In genomic region chr5:26189377-26189776, GRCm38 (mm10) we compare ENCODE assay signal across 9 mouse cellular contexts.
DNase-seq lines count a peak whose midpoint lies in the region; ATAC-seq and TF ChIP-seq lines count a peak whose summit lies in the region.
"Had no signal": no experiment of that assay in that cellular context is flagged by ENCODE, and none has a peak within 500 bp of the region (broad histone marks: within the 10 kb centered on the region; RNA-seq: fewer than 3 reads in every experiment).

No protein-coding gene starts in this region.

- no peaks in the 10 kb centered on the region for H3K9me3 ChIP-seq in intestine, postnatal 0 days (ENCODE audit: control insufficient read depth)
- H3K9me3 ChIP-seq in intestine, embryonic 16.5 days (ENCODE audit: control insufficient read depth, low read length), result no peaks in the 10 kb centered on the region

- no peak for ATAC-seq in intestine, postnatal 0 days
- ATAC-seq in intestine, embryonic 16.5 days, result no peak
- no peak for ATAC-seq in megakaryocyte-erythroid progenitor cell, adult 5-6 weeks (replicated peaks; ENCODE audit: low FRiP score, low TSS enrichment, poor library complexity, severe bottlenecking)

- no peak overlapping the region for H3K27ac ChIP-seq in intestine, postnatal 0 days (ENCODE audit: low read depth, low read length)
- no peak overlapping the region for H3K27ac ChIP-seq in intestine, embryonic 16.5 days (ENCODE audit: low read length)

- H3K9ac ChIP-seq in intestine, postnatal 0 days (ENCODE audit: low read depth, low read length), result no peak overlapping the region
- no peak overlapping the region for H3K9ac ChIP-seq in intestine, embryonic 16.5 days (ENCODE audit: low read depth, low read length)

- 10% methylated on average over 5 of the region's 5 CpGs for whole genome bisulfite sequencing in intestine, postnatal 0 days
- WGBS in intestine, embryonic 16.5 days, result 15% methylated on average over 5 of the region's 5 CpGs

- TF ChIP-seq CTCF in intestine, postnatal 0 days (IDR thresholded peaks at IDR 0.05; ENCODE audit: low read depth), result peak; percentile 61

- no peaks in the 10 kb centered on the region for H3K27me3 ChIP-seq in intestine, postnatal 0 days (replicated peaks; ENCODE audit: control insufficient read depth, insufficient read depth, low read length)
- H3K27me3 ChIP-seq in intestine, embryonic 16.5 days (replicated peaks; ENCODE audit: control insufficient read depth, insufficient read depth, low read length), result no peaks in the 10 kb centered on the region

- no peak overlapping the region for H3K4me2 ChIP-seq in intestine, postnatal 0 days (replicated peaks; ENCODE audit: low read depth)
- H3K4me2 ChIP-seq in intestine, embryonic 16.5 days (ENCODE audit: low read depth, low read length), result no peak overlapping the region

- DNase-seq in 3T3-L1 (ENCODE audit: low read depth, low spot score), result peak; percentile 6
- DNase-seq in WW6 (ENCODE audit: low read depth, low spot score), result peak; percentile 16
- peak; percentile 16 for DNase-seq in embryo, embryonic 11.5 days (ENCODE audit: low read depth, low spot score)
- DNase-seq in urinary bladder, postnatal 4 days (ENCODE audit: low spot score in 2 of 2), result no peak
- DNase-seq in thymus, postnatal 25 days, result no peak

- no peaks in the 10 kb centered on the region for H3K36me3 ChIP-seq in intestine, postnatal 0 days (ENCODE audit: control insufficient read depth, insufficient read depth)
- H3K36me3 ChIP-seq in intestine, embryonic 16.5 days (ENCODE audit: control insufficient read depth, insufficient read depth, low read length), result no peaks in the 10 kb centered on the region

- no peaks in the 10 kb centered on the region for H3K4me1 ChIP-seq in intestine, postnatal 0 days (replicated peaks; ENCODE audit: control insufficient read depth, insufficient read depth, low read length)
- no peaks in the 10 kb centered on the region for H3K4me1 ChIP-seq in intestine, embryonic 16.5 days (ENCODE audit: control insufficient read depth, insufficient read depth, low read length)

- no peak overlapping the region for H3K4me3 ChIP-seq in intestine, postnatal 0 days (ENCODE audit: low read depth, low read length)
- H3K4me3 ChIP-seq in intestine, embryonic 16.5 days (ENCODE audit: low read length), result no peak overlapping the region
- H3K4me3 ChIP-seq: myocyte had no signal

Comparison
In these comparisons a context has a peak if more than half of its experiments do, and no peak if none do; other contexts are left out.
1. DNase-seq: peak in 3T3-L1 (single experiment), WW6 (single experiment) and embryo, embryonic 11.5 days (single experiment); none in urinary bladder, postnatal 4 days (0 of 2) and thymus, postnatal 25 days (single experiment).